Mouse (Mus musculus) megakaryocyte, embryonic 14.5 days (primary cell): ENCODE results near the gene Lrrc10b.

ENCODE experiments used
- FLI1 ChIP-seq: IDR thresholded peaks from 2 replicates; pipeline ENCODE4 v1.6.1; 2012; ENCODE audit warnings: low read length, inconsistent platforms, mixed read lengths
- GATA1 ChIP-seq: IDR thresholded peaks from 3 replicates; pipeline ENCODE4 v1.6.1; 2012; ENCODE audit warnings: mixed read lengths, low read length, inconsistent platforms, borderline replicate concordance

- TF ChIP-seq GATA1 (no peak), FLI1 (no peak)
Observed at GRCm38 (mm10) chr19:10431410-10431809, 25.9 kb downstream of the Lrrc10b start.
